Mouse (Mus musculus): Measurements from ENCODE around the gene Dtx3.

GRCm38 (mm10) chr10:127209928-127210570, 14.5 kb upstream of the Dtx3 start:
- TF ChIP-seq CTCF (IDR thresholded peaks at IDR 0.05; ENCODE audit: insufficient read depth, low read depth, low read length) (no peak), POLR2A (IDR thresholded peaks at IDR 0.05; ENCODE audit: insufficient read depth, low read depth, low read length) (no peak)

All from olfactory bulb, adult 2 months (tissue).